Mouse (Mus musculus): ENCODE measurements around the gene Lmo1.

The Lmo1 gene

DNA sequence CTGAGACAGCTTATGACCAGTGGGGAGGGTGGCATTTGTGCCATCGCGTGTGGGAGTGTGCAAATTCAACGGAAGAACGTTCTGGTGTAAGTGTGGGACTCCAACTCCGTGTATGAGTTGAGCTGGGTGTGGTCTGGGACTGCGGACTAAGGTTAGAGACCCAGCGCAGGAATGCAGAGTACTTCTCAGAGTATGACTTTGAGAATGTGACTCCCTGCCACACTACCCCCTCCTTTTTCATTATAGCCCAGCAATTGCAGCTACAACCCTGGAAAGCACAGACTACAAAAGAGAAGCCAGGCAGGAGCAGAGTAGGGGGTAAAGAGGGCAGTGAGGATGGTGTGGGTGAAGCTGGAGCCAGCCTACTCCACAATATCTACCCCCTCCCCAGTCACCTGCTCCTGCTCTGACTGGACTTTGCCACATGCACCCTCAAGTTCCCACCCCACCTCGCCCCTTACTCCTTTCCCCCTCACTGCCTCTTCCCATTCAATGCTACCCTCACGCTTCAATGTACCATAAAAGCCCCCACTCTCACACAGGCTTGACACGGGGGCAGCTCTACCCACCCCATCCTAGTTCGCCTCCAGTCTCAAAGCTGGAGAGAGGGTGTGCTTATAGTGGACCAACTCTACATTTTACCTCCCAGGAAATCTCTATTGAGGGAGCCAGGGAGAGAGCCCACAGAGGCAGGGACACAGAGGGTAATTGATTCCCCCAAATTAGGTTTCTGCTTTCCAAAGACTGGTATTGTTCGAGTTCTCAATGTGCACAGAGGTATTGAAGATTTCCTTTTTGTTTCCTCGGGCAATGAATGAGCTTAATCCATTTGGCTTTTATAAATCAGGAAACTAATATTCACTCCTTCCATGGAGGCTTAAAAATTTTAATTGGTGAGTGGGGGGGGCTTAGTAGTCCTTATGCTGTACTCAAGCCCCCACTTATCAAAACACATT, 941 bp upstream of the Lmo1 start:
- no peak for DNase-seq (ENCODE audit: extremely low spot score, low read depth, low spot score)

DNA sequence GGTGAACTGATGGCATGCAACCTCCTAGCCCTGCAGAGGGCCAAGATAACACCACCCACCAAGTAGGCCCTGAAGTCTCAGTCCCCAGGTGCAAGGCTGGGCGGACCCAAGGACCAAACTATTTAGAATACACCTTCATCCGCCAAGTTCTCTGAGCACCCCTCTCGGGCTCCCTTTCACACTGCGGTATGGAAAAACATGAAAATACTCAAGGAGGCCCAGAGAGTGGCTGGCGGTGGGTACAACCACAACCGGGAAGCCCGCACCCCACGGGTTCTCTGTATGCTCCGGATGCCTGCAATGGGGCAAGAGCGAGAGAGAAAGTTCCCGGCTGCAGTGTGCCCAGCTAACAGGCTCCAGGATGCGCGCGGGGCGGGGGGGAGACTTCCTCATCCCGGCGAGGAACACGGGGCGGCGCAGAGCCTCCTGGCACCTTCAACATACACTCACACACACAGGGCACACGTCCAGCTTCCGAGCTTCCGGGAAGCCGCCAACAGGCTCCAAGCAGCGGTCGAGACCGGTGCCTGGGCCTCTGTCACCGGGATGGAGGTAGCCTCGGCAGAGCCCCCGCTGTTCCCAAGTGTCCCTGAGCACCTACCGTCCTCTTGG, 564 bp downstream of the Lmo1 start:
- DNase-seq (ENCODE audit: extremely low spot score, low read depth, low spot score): no peak

DNA sequence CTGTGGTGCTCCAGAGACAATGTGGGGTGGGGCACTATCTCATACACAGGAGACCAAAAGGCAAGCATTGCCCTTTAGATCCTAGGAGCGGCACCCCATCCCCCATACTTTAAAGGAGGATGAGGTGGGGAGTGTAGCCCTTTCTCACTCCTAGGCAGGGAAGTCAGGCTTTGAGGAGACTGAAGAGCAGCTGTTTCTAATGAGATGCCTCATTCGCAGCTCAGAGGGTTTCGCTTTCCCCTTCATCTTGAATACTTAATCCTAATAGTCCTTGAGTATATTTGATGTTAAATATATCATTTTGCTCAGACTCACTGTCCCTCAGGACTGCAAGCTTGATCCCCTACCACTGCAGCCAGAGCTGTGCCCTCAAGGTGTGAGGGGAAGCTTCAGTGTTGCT, 3.1 kb downstream of the Lmo1 start:
- no peak for DNase-seq (ENCODE audit: extremely low spot score, low read depth, low spot score)

DNA sequence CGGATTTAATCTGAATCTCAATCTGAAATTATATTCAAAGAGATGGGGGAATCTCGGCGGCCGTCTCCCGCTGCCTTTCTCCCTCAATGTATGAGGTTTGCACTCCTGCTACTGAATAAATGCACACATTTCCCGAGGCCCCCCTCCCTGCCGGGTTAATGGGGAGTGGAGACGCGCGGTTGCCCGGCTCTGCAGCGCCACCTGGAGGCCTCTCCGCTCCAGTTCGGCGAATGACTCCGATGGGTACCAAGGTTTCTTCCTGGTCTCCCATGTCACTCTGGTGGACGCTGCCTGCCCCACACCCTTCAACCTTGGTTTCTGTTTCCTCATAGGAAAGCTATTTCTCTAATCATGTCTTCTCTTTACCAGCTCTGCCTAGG, 4.6 kb downstream of the Lmo1 start:
- DNase-seq (ENCODE audit: extremely low spot score, low read depth, low spot score): peak; percentile 66

GRCm38 (mm10) chr7:109169505-109170440, 5.2 kb downstream of the Lmo1 start:
- DNase-seq (ENCODE audit: extremely low spot score, low read depth, low spot score): no peak

DNA sequence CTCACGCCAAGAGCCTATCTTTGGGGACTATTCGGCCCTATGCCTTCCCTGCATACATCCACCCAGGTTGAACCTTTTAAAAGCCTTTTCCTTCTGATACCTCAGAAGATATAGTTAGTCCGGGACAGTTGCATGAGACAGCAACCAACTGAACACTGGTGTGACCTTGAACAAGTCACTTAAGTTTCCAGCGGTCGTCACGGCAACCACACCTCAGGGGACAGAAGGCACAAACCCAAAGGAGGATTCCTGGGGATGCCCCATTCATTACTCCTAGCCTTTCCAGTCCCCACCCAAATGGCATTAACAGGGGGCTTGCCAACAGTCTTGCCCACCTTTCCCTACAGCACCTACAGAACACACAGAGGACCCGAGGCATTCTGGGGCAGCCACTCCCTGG, 6.3 kb downstream of the Lmo1 start:
- DNase-seq (ENCODE audit: extremely low spot score, low read depth, low spot score): no peak

- DNase-seq (ENCODE audit: extremely low spot score, low read depth, low spot score): no peak
Observed at GRCm38 (mm10) chr7:109165931-109166585, 8.9 kb downstream of the Lmo1 start.

GRCm38 (mm10) chr7:109154331-109154730, 20.7 kb downstream of the Lmo1 start:
- no peak for DNase-seq (ENCODE audit: extremely low spot score, low read depth, low spot score)

DNA sequence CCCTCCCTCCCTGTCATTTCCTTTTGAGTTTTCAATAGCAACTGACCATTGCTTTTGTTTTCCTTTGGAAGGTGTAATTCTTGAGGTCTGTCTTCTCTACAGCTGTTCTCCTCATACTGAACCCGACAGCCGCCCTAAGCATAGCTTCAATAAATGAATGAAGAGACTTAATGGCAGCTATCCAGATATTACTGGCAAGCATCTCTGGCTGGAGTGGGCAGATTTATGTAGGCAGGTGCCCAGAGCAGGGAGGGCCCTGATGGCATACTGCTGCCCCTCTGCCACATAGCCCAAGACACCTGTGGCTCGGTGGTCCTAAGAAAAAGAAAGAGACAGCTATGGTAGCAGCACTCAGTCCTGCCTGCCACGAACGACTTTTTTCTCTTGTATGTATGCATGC, 21.5 kb downstream of the Lmo1 start:
- DNase-seq (ENCODE audit: extremely low spot score, low read depth, low spot score): no peak

DNA sequence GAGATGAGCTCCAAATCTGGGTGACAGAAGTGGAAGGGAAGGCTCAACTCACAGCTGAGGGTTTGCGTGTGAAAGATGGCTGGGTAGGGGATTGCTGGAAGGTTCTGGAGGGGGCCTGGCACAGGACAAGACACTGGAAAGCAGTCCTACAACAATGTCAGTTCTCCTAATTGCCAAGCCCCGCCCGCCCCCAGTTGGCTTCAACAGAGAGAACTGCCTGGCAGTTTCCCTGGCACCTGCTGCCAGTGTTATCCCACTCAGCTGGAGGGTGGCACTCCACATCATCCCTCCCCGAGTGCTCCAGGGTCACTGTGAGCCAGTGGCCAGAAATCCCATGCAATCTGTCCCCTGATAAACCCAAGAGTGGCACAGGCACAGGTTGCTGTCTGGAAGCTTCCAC, 23.9 kb downstream of the Lmo1 start:
- DNase-seq (ENCODE audit: extremely low spot score, low read depth, low spot score): no peak

DNA sequence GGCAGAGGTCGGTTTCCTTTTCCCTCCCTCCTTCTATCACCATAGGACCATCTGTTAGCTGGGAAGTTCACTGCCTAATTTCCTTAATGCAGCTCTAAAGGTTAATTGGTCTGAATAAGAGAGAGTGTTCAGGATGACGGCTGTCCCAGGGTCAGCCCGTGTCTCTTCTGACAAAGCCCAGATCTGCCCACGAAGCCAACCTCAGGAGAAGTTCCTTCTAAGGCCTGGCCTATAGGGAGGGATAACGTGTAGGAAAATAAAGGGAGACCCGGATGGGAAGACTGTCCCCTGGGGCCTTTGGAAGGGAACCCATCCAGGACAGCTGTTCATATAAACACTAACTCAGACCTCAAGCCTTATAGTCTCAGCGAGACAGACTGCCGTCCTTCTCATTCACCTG, 29.8 kb downstream of the Lmo1 start:
- DNase-seq (ENCODE audit: extremely low spot score, low read depth, low spot score): no peak

- DNase-seq (ENCODE audit: extremely low spot score, low read depth, low spot score): no peak
Observed at GRCm38 (mm10) chr7:109144705-109145104, 30.3 kb downstream of the Lmo1 start.

GRCm38 (mm10) chr7:109142564-109142963, 32.4 kb downstream of the Lmo1 start:
- no peak for DNase-seq (ENCODE audit: extremely low spot score, low read depth, low spot score)

- DNase-seq (ENCODE audit: extremely low spot score, low read depth, low spot score): no peak
Observed at GRCm38 (mm10) chr7:109141753-109142152, 33.3 kb downstream of the Lmo1 start.

DNA sequence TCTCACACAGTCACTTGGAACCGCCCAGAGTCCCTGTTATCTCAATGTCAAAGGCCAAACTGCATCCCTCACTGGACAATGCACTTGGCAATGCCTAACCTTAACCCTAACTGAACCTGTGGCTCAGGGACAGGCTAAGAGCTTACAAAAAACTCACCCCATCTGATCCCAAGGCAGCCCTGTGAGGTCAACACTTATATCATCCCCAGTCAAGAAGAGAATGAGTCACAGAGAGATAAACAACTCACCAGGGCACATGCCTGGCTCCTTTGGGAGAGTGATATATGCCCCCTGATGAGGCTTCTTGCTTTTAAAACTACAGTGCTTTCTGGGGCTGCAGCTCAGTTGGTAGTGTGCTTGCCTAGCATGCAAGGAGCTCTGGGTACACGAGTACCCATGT, 34.0 kb downstream of the Lmo1 start:
- DNase-seq (ENCODE audit: extremely low spot score, low read depth, low spot score): no peak

- DNase-seq (ENCODE audit: extremely low spot score, low read depth, low spot score): peak; percentile 94
Observed at GRCm38 (mm10) chr7:109139405-109139804, 35.6 kb downstream of the Lmo1 start.

- no peak for DNase-seq (ENCODE audit: extremely low spot score, low read depth, low spot score)
Observed at GRCm38 (mm10) chr7:109137441-109137840, 37.6 kb downstream of the Lmo1 start.

- no peak for DNase-seq (ENCODE audit: extremely low spot score, low read depth, low spot score)
Observed at GRCm38 (mm10) chr7:109131565-109131964, 43.4 kb downstream of the Lmo1 start.

GRCm38 (mm10) chr7:109129946-109130686, 44.9 kb downstream of the Lmo1 start:
- no peak for DNase-seq (ENCODE audit: extremely low spot score, low read depth, low spot score)

- DNase-seq (ENCODE audit: extremely low spot score, low read depth, low spot score): no peak
Observed at GRCm38 (mm10) chr7:109129442-109129841, 45.6 kb downstream of the Lmo1 start.
